Mouse (Mus musculus): ENCODE results near the gene Rras2. TPM values are rescaled to one million over a fixed set of nuclear protein-coding genes. Genes with fewer than 3 reads are reported as not detected.

Rras2 gene
- total and polyA plus RNA-seq, 2 experiments: 6.0 to 18.3 TPM

DNA sequence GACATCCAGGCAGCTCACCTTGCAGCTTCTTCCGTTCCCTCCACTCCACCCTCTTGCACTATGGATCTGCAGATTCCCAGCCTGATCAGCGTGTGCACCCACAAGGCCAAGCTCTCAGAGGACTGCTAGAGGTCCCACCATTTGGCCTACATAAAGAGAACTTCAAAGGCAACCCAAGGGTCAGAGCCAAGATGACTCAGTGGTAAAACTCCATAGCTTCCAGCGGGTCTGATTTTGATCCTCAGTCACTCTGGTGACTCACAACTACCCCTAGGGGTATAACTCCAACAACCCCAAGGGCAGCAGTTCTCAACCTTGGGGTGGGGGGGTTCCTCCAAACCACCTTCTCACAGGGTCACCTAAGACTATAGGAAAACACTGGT lies 47.1 kb downstream of the Rras2 start:
- Histone ChIP-seq H3K27ac (replicated peaks; ENCODE audit: insufficient read depth, low read depth, low read length) (no peak overlapping the region), H3K79me2 (ENCODE audit: control insufficient read depth, insufficient read depth, low read length) (peaks cover 20% of the 10 kb centered on the region; the same call in 1 of the 2 replicates), H3K4me3 (ENCODE audit: insufficient read depth, low read depth, low read length) (no peak overlapping the region), H3K27me3 (ENCODE audit: control insufficient read depth, insufficient read depth, low read length) (no peaks in the 10 kb centered on the region), H3K36me3 (ENCODE audit: control insufficient read depth, insufficient read depth, low read length) (no peaks in the 10 kb centered on the region), H3K4me1 (ENCODE audit: control insufficient read depth, insufficient read depth, low read length) (peaks cover 16% of the 10 kb centered on the region), H3K9ac (ENCODE audit: low read depth, low read length) (no peak overlapping the region)
- TF ChIP-seq CTCF (IDR thresholded peaks at IDR 0.05; ENCODE audit: low read depth, low read length) (no peak), POLR2A (IDR thresholded peaks at IDR 0.05; ENCODE audit: extremely low read depth, insufficient read depth, low read length) (no peak)
- 79% methylated on average over 3 of the region's 3 CpGs for WGBS
- no peak for DNase-seq (ENCODE audit: extremely low read depth, low read depth, low spot score)

DNA sequence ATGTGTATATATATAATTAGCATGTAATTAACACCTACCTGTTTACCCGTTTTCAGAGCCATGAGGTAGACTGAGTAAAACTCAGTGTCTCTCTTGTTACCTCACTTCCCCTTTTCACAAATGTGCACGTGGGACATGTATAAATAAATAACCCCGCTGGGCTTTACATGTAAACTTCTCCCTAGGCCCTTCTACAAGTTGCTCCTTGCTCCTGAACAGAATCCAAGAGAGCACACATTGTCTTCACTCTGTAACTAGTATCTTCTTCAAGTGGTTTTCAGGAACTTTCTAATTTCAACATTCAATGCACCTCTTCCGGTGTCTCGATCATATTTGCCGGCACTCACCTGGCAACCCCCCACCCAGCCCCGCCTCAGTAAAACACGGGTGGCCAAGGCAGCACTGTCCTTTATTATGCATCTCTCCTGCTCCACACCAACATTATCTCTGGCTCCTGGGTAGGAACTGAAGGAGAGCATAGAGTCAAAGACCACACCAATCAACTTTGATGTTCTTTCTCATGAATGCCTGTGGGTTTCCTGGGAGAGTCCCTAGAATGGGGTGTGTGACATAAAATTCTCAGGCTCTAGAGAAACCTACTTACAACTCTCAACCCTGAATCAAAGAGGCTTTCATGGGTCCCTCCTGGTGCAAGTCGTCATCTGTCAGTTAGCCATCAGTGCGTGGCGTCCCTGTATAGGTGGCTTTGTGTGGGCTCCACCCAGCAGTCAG lies 47.7 kb downstream of the Rras2 start:
- Histone ChIP-seq H3K4me3 (ENCODE audit: insufficient read depth, low read depth, low read length) (no peak overlapping the region), H3K9ac (ENCODE audit: low read depth, low read length) (no peak overlapping the region), H3K27ac (replicated peaks; ENCODE audit: insufficient read depth, low read depth, low read length) (no peak overlapping the region), H3K27me3 (ENCODE audit: control insufficient read depth, insufficient read depth, low read length) (no peaks in the 10 kb centered on the region), H3K79me2 (ENCODE audit: control insufficient read depth, insufficient read depth, low read length) (peaks cover 20% of the 10 kb centered on the region; the same call in 1 of the 2 replicates), H3K4me1 (ENCODE audit: control insufficient read depth, insufficient read depth, low read length) (peaks cover 16% of the 10 kb centered on the region), H3K36me3 (ENCODE audit: control insufficient read depth, insufficient read depth, low read length) (no peaks in the 10 kb centered on the region)
- TF ChIP-seq POLR2A (IDR thresholded peaks at IDR 0.05; ENCODE audit: extremely low read depth, insufficient read depth, low read length): no peak
- TF ChIP-seq CTCF (IDR thresholded peaks at IDR 0.05; ENCODE audit: low read depth, low read length): no peak
- WGBS: 85% methylated on average over 11 of the region's 11 CpGs
- no peak for DNase-seq (ENCODE audit: extremely low read depth, low read depth, low spot score)

DNA sequence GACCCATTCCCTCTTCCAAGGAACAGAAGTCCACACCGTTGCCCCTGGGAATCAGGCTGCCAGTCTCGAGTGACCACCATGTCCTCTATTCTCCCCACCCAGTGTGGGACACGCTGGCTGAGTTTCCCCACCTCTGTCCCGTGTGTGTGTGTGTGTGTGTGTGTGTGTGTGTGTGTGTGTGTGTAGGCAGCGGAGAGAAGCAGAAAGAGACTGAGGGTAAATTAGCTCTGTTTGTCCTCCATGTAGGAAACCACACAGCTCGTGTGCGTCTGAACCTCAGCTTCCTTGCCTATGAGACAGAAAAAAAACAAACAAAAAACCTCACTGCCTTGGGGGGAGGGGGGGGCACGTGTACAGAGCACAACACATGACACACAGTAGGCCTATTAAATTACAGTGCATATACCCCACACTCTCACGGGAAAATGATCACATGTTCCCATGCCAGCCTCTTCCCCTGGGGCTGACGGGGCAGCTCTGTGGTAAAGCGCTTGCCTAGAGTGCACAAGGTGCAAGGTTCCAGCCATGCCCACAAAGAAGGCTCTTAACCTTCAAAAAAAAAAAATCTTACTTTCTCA lies 48.5 kb downstream of the Rras2 start:
- 77% methylated on average over 11 of the region's 11 CpGs for whole genome bisulfite sequencing
- Histone ChIP-seq H3K79me2 (ENCODE audit: control insufficient read depth, insufficient read depth, low read length) (peaks cover 23% of the 10 kb centered on the region; the same call in 1 of the 2 replicates), H3K36me3 (ENCODE audit: control insufficient read depth, insufficient read depth, low read length) (no peaks in the 10 kb centered on the region), H3K9ac (ENCODE audit: low read depth, low read length) (no peak overlapping the region), H3K27ac (replicated peaks; ENCODE audit: insufficient read depth, low read depth, low read length) (no peak overlapping the region), H3K4me3 (ENCODE audit: insufficient read depth, low read depth, low read length) (no peak overlapping the region), H3K27me3 (ENCODE audit: control insufficient read depth, insufficient read depth, low read length) (no peaks in the 10 kb centered on the region), H3K4me1 (ENCODE audit: control insufficient read depth, insufficient read depth, low read length) (peaks cover 14% of the 10 kb centered on the region)
- TF ChIP-seq CTCF (IDR thresholded peaks at IDR 0.05; ENCODE audit: low read depth, low read length) (no peak), POLR2A (IDR thresholded peaks at IDR 0.05; ENCODE audit: extremely low read depth, insufficient read depth, low read length) (no peak)
- no peak for DNase-seq (ENCODE audit: extremely low read depth, low read depth, low spot score)

DNA sequence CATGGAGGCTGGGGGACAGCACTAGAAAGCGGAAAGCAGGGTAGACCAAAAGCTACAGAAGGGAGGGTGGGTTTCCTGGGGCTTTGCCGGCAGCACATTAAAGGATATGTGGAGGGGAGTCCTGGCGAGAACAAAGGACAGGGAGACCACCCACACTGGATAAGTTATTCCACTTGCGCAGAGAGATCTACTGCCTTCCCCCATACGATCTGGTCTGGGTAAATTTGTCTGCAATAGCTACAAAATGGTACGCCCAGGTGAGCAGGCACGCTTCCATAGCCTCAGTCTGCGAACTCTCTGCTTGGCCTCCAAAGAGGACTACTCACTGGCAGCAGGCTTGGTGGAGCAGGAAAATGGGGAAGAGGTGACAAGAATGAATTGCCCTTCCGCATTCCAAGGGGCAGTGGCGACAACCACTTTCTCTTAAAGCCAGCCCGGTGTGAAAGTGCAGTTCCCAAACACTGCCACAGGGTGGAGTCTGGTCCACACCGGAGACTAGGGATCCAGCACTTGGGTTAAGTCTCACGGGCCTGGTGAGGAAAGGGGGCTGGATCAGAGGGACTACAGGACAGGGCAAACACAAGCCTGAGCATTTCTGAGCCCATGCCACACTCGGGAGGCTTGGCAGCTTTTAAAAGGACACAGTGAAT lies 50.9 kb downstream of the Rras2 start:
- Histone ChIP-seq H3K9ac (ENCODE audit: low read depth, low read length) (peak overlapping the region; percentile 17; the same call in 1 of the 2 replicates), H3K4me1 (ENCODE audit: control insufficient read depth, insufficient read depth, low read length) (peaks cover 13% of the 10 kb centered on the region), H3K79me2 (ENCODE audit: control insufficient read depth, insufficient read depth, low read length) (peaks cover 27% of the 10 kb centered on the region), H3K27ac (replicated peaks; ENCODE audit: insufficient read depth, low read depth, low read length) (0 out of 2 replicates have a peak overlapping the region, but pooled peaks have one; percentile 1), H3K4me3 (ENCODE audit: insufficient read depth, low read depth, low read length) (no peak overlapping the region), H3K36me3 (ENCODE audit: control insufficient read depth, insufficient read depth, low read length) (no peaks in the 10 kb centered on the region), H3K27me3 (ENCODE audit: control insufficient read depth, insufficient read depth, low read length) (no peaks in the 10 kb centered on the region)
- DNase-seq (ENCODE audit: extremely low read depth, low read depth, low spot score): peak; percentile 83
- WGBS: 17% methylated on average over 14 of the region's 14 CpGs
- no peak for TF ChIP-seq POLR2A (IDR thresholded peaks at IDR 0.05; ENCODE audit: extremely low read depth, insufficient read depth, low read length)
- TF ChIP-seq CTCF (IDR thresholded peaks at IDR 0.05; ENCODE audit: low read depth, low read length): peak; percentile 98

DNA sequence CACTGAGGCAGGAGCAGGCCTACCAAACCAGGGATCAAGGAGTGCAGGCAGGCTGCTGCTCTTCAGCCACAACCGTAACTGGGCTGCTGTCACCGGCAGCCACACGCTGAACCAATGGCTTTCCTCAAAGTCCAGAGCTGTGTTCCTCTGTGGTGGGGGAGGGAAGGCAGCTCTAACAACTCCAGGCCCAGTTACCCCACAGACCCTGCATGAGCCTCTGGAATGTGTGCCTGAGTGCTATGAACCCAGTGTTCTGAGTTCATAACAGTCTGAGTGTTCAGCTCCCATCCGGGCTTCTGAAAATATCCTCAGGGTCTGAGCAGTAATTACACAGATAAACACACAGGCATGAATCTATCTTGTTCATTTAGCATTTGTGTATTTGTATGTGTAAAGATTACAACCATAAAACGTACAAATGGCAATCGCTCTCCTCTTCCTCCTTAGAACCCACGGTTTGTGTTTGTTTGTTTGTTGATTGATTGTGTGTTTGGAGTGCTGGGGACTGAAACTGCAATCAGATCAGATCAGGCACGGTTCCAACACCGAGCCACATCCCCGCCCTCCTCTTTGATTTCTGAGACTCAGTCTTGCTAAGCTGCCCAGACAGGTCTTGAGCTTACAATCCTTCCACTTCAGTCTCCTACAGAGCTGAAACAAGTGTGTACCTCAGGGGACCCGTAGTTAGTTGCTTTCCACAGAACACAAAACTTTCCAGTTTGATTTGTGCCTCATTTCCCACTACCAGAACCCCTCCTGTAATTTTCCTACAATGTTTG lies 52.0 kb downstream of the Rras2 start:
- peak overlapping the region; percentile 28; the same call in 1 of the 2 replicates for H3K27ac ChIP-seq (replicated peaks; ENCODE audit: insufficient read depth, low read depth, low read length)

More for the DNA sequence above, 52.0 kb downstream of the Rras2 start:
- peak; percentile 52 for DNase-seq (ENCODE audit: extremely low read depth, low read depth, low spot score)
- H3K27me3 ChIP-seq (ENCODE audit: control insufficient read depth, insufficient read depth, low read length): no peaks in the 10 kb centered on the region
- H3K4me1 ChIP-seq (ENCODE audit: control insufficient read depth, insufficient read depth, low read length): peaks cover 13% of the 10 kb centered on the region
- no peak overlapping the region for H3K4me3 ChIP-seq (ENCODE audit: insufficient read depth, low read depth, low read length)
- H3K79me2 ChIP-seq (ENCODE audit: control insufficient read depth, insufficient read depth, low read length): peaks cover 24% of the 10 kb centered on the region
- no peak overlapping the region for H3K9ac ChIP-seq (ENCODE audit: low read depth, low read length)
- TF ChIP-seq POLR2A (IDR thresholded peaks at IDR 0.05; ENCODE audit: extremely low read depth, insufficient read depth, low read length) (no peak), CTCF (IDR thresholded peaks at IDR 0.05; ENCODE audit: low read depth, low read length) (no peak)
- H3K36me3 ChIP-seq (ENCODE audit: control insufficient read depth, insufficient read depth, low read length): no peaks in the 10 kb centered on the region
- WGBS: 27% methylated on average over 11 of the region's 11 CpGs

All from liver, adult 2 months (tissue).